Mouse (Mus musculus): ENCODE data around the gene BC028528. TPM values are rescaled to one million over a fixed set of nuclear protein-coding genes. Genes with fewer than 3 reads are reported as not detected.

BC028528 gene
- total and polyA plus RNA-seq, 3 experiments: 3.9 to 7.5 TPM; not detected in 1

GRCm38 (mm10) chr3:95932157-95932556 lies 40.4 kb upstream of the BC028528 start:
- DNase-seq (ENCODE audit: low spot score) (no peak), ATAC-seq (ENCODE audit: extremely low read depth, insufficient number of reproducible peaks, low FRiP score, poor library complexity, severe bottlenecking) (no peak)
- Histone ChIP-seq H3K9me3 (replicated peaks) (no peaks in the 10 kb centered on the region), H3K4me1 (ENCODE audit: insufficient read depth, low read depth, low read length) (peaks cover 41% of the 10 kb centered on the region), H3K4me3 (ENCODE audit: low read depth, low read length) (no peak overlapping the region; the same call in 1 of the 2 replicates), H3K27me3 (ENCODE audit: insufficient read depth, low read length) (no peaks in the 10 kb centered on the region), H3K36me3 (replicated peaks) (peaks cover 45% of the 10 kb centered on the region)
- TF ChIP-seq CTCF (IDR thresholded peaks at IDR 0.05; ENCODE audit: low read depth, low read length) (no peak), GATA1 (IDR thresholded peaks at IDR 0.05; ENCODE audit: borderline replicate concordance, low read length) (no peak)

GRCm38 (mm10) chr3:95931471-95931870 lies 39.7 kb upstream of the BC028528 start:
- Histone ChIP-seq H3K27me3 (ENCODE audit: insufficient read depth, low read length) (no peaks in the 10 kb centered on the region), H3K36me3 (replicated peaks) (peaks cover 38% of the 10 kb centered on the region), H3K9me3 (replicated peaks) (no peaks in the 10 kb centered on the region), H3K4me3 (ENCODE audit: low read depth, low read length) (no peak overlapping the region; the same call in 1 of the 2 replicates), H3K4me1 (ENCODE audit: insufficient read depth, low read depth, low read length) (peaks cover 41% of the 10 kb centered on the region)
- ATAC-seq (ENCODE audit: extremely low read depth, insufficient number of reproducible peaks, low FRiP score, poor library complexity, severe bottlenecking) (no peak), DNase-seq (ENCODE audit: low spot score) (no peak)
- TF ChIP-seq POLR2AphosphoS5 (IDR thresholded peaks at IDR 0.05; ENCODE audit: insufficient replicate concordance, low read depth, low read length) (no peak), CTCF (IDR thresholded peaks at IDR 0.05; ENCODE audit: low read depth, low read length) (no peak), GATA2 (IDR thresholded peaks at IDR 0.05; ENCODE audit: borderline replicate concordance, low read depth, low read length) (no peak), TAL1 (conservative IDR thresholded peaks at IDR 0.05; ENCODE audit: low read depth, low read length) (no peak), GATA1 (IDR thresholded peaks at IDR 0.05; ENCODE audit: borderline replicate concordance, low read length) (no peak)

- ATAC-seq (ENCODE audit: extremely low read depth, insufficient number of reproducible peaks, low FRiP score, poor library complexity, severe bottlenecking) (no peak), DNase-seq (ENCODE audit: low spot score) (no peak)
- no peaks in the 10 kb centered on the region for H3K27me3 ChIP-seq (ENCODE audit: insufficient read depth, low read length)
- H3K4me3 ChIP-seq (ENCODE audit: low read depth, low read length): peak overlapping the region; percentile 90
- no peak for TF ChIP-seq GATA1 (IDR thresholded peaks at IDR 0.05; ENCODE audit: borderline replicate concordance, low read length)
- no peak for TF ChIP-seq POLR2AphosphoS5 (IDR thresholded peaks at IDR 0.05; ENCODE audit: insufficient replicate concordance, low read depth, low read length)
- no peak for TF ChIP-seq GATA2 (IDR thresholded peaks at IDR 0.05; ENCODE audit: borderline replicate concordance, low read depth, low read length)
- no peak for TF ChIP-seq TAL1 (conservative IDR thresholded peaks at IDR 0.05; ENCODE audit: low read depth, low read length)
- no peak for TF ChIP-seq CTCF (IDR thresholded peaks at IDR 0.05; ENCODE audit: low read depth, low read length)
- peaks cover 35% of the 10 kb centered on the region for H3K36me3 ChIP-seq (replicated peaks)
- peaks cover 41% of the 10 kb centered on the region for H3K4me1 ChIP-seq (ENCODE audit: insufficient read depth, low read depth, low read length)
- no peaks in the 10 kb centered on the region for H3K9me3 ChIP-seq (replicated peaks)
Measured at GRCm38 (mm10) chr3:95930471-95930789, 38.6 kb upstream of the BC028528 start.

GRCm38 (mm10) chr3:95929581-95930470 lies 38.0 kb upstream of the BC028528 start:
- peak overlapping the region; percentile 90 for H3K4me3 ChIP-seq (ENCODE audit: low read depth, low read length)
- no peak for TF ChIP-seq POLR2AphosphoS5 (IDR thresholded peaks at IDR 0.05; ENCODE audit: insufficient replicate concordance, low read depth, low read length)
- TF ChIP-seq CTCF (IDR thresholded peaks at IDR 0.05; ENCODE audit: low read depth, low read length): no peak
- TF ChIP-seq TAL1 (conservative IDR thresholded peaks at IDR 0.05; ENCODE audit: low read depth, low read length): no peak
- TF ChIP-seq GATA2 (IDR thresholded peaks at IDR 0.05; ENCODE audit: borderline replicate concordance, low read depth, low read length): no peak
- no peak for TF ChIP-seq GATA1 (IDR thresholded peaks at IDR 0.05; ENCODE audit: borderline replicate concordance, low read length)
- peaks cover 41% of the 10 kb centered on the region for H3K4me1 ChIP-seq (ENCODE audit: insufficient read depth, low read depth, low read length)
- peaks cover 29% of the 10 kb centered on the region for H3K36me3 ChIP-seq (replicated peaks)
- ATAC-seq (ENCODE audit: extremely low read depth, insufficient number of reproducible peaks, low FRiP score, poor library complexity, severe bottlenecking) (no peak), DNase-seq (ENCODE audit: low spot score) (peak; percentile 65)
- H3K27me3 ChIP-seq (ENCODE audit: insufficient read depth, low read length): no peaks in the 10 kb centered on the region
- no peaks in the 10 kb centered on the region for H3K9me3 ChIP-seq (replicated peaks)

DNA sequence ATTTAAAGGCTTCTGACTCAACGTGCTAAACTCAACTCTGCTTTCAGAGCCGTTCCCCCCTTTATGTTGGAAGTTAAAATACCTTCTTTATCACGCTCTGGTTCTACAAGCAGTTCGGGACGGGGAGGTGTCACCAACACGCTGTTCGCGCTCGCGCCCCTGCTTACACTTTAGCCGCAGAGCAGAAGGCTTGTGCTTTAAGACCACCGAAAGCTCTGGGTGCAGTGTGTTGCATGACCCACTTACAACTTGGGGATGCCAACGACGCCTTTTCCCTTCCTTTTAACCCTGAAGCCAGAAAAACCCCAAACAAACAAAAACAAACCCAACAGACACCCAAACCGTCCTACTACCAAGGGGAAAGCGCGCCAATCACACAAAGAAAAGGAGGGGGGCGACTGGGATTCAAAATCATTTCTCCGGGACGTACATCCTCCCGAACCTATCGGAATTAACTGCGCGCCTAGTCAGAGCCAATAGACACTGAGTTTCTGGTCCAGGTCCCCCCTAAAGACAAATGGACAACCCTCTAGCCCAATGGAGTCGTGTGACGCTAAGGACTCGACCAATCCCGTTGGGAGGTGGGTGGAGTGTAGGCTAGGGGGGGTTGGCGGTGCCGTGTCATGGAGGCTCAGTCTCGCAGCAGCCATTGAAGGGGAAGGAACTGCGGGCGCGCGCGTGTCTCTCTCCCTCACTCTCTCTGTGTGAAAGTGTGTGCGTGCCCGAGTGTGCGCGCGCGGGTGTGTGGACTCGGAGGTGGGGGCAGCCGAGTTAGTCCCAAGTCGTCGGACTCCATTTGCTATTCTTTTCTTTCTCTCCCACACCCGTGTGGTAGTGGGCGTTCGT lies 37.1 kb upstream of the BC028528 start, which contains the start of gene Anp32e:
TSS of gene Anp32e (plus strand) at position 589 of the 846 bp plus-strand sequence.
- DNase-seq (ENCODE audit: low spot score) (peak; percentile 99), ATAC-seq (ENCODE audit: extremely low read depth, insufficient number of reproducible peaks, low FRiP score, poor library complexity, severe bottlenecking) (peak; percentile 100)
- H3K27me3 ChIP-seq (ENCODE audit: insufficient read depth, low read length): no peaks in the 10 kb centered on the region
- H3K9me3 ChIP-seq (replicated peaks): no peaks in the 10 kb centered on the region
- peaks cover 39% of the 10 kb centered on the region for H3K4me1 ChIP-seq (ENCODE audit: insufficient read depth, low read depth, low read length)
- peaks cover 20% of the 10 kb centered on the region for H3K36me3 ChIP-seq (replicated peaks)
- H3K4me3 ChIP-seq (ENCODE audit: low read depth, low read length): peak within 1 kb of the TSS; percentile 90
- TF ChIP-seq GATA1 (IDR thresholded peaks at IDR 0.05; ENCODE audit: borderline replicate concordance, low read length) (no peak), POLR2AphosphoS5 (IDR thresholded peaks at IDR 0.05; ENCODE audit: insufficient replicate concordance, low read depth, low read length) (no peak; the same call in 1 of the 2 replicates), CTCF (IDR thresholded peaks at IDR 0.05; ENCODE audit: low read depth, low read length) (no peak), TAL1 (conservative IDR thresholded peaks at IDR 0.05; ENCODE audit: low read depth, low read length) (no peak), GATA2 (IDR thresholded peaks at IDR 0.05; ENCODE audit: borderline replicate concordance, low read depth, low read length) (no peak)

- Histone ChIP-seq H3K9me3 (replicated peaks) (no peaks in the 10 kb centered on the region), H3K27me3 (ENCODE audit: insufficient read depth, low read length) (no peaks in the 10 kb centered on the region), H3K4me3 (ENCODE audit: low read depth, low read length) (peak overlapping the region; percentile 90), H3K36me3 (replicated peaks) (peaks cover 13% of the 10 kb centered on the region), H3K4me1 (ENCODE audit: insufficient read depth, low read depth, low read length) (peaks cover 38% of the 10 kb centered on the region)
- DNase-seq (ENCODE audit: low spot score) (no peak), ATAC-seq (ENCODE audit: extremely low read depth, insufficient number of reproducible peaks, low FRiP score, poor library complexity, severe bottlenecking) (no peak)
- TF ChIP-seq CTCF (IDR thresholded peaks at IDR 0.05; ENCODE audit: low read depth, low read length): no peak
- no peak for TF ChIP-seq POLR2AphosphoS5 (IDR thresholded peaks at IDR 0.05; ENCODE audit: insufficient replicate concordance, low read depth, low read length)
- no peak for TF ChIP-seq TAL1 (conservative IDR thresholded peaks at IDR 0.05; ENCODE audit: low read depth, low read length)
- no peak for TF ChIP-seq GATA2 (IDR thresholded peaks at IDR 0.05; ENCODE audit: borderline replicate concordance, low read depth, low read length)
- TF ChIP-seq GATA1 (IDR thresholded peaks at IDR 0.05; ENCODE audit: borderline replicate concordance, low read length): no peak
Measured at GRCm38 (mm10) chr3:95928261-95928657, 36.5 kb upstream of the BC028528 start.
